Mouse (Mus musculus): ENCODE data around the gene Mfrp.
"Not testable (repeated sequence)": the region's sequence is repeated elsewhere in the genome, so short reads cannot be mapped to it uniquely, and the experiment has no call there.

The Mfrp gene

DNA sequence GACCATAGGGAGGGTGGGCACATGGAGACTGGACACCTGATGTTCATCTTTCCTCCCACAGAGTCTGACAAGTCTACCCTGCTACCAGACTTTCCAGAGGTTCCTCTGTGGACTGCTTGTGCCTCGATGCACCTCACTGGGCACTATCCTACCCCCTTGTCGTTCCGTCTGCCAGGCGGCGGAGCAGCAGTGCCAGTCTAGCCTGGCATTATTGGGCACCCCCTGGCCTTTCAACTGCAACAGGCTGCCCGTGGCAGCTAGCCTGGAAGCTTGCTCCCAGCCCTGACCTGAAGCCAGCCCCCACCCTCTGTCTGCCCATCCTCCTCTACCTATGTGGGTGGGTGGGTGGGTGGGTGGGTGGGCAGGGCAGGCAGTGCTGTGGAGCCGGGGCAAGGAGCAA is 4.7 kb downstream of the Mfrp start:
- no peak for DNase-seq (ENCODE audit: low spot score in 2 of 2)

DNA sequence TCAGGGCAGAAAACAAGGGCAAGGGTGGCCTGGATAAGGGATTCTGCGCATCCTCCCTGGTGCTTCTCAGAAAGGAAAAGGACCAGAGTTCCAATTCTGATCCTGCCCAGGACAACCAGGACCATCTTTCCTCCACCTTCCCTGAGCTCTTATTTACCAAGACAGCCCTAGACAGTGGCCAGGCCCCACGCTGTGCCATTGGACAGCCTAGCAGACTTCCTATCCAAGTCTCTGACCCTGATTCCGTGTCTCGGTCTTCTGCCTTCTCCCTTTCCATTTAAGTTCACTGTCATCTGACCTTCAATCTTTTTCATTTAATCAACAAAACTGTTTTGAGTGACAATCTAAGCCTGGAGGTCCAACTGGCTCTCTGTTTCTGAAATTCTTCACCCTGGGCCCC is 5.1 kb downstream of the Mfrp start:
- no peak for DNase-seq (ENCODE audit: low spot score in 2 of 2)

DNA sequence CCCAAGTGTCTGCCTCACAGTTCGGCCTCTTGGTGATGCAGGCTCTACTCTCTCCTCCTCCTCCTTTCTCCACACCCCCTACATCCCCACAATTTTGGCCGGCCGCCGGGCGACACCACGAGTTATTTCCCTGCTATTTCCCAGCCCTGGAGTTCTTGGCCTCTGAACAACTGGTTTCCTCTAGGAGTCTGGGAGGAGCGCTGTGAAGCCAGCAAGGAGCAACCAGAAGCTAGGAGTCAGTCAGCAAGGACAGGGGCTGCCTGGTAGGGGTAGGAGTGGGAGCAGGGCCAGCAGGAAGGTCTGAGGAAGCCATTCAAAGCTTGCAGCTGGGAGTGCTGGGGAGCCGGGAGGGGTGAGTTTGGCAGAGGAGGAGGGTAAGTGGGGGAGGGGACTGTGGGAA is 5.6 kb downstream of the Mfrp start, which contains the start of gene C1qtnf5:
Gene C1qtnf5, plus strand, starts transcription at position 136 of the 400 bp plus-strand sequence.
- peak; percentile 61 to 70 for DNase-seq (ENCODE audit: low spot score in 2 of 2)

DNA sequence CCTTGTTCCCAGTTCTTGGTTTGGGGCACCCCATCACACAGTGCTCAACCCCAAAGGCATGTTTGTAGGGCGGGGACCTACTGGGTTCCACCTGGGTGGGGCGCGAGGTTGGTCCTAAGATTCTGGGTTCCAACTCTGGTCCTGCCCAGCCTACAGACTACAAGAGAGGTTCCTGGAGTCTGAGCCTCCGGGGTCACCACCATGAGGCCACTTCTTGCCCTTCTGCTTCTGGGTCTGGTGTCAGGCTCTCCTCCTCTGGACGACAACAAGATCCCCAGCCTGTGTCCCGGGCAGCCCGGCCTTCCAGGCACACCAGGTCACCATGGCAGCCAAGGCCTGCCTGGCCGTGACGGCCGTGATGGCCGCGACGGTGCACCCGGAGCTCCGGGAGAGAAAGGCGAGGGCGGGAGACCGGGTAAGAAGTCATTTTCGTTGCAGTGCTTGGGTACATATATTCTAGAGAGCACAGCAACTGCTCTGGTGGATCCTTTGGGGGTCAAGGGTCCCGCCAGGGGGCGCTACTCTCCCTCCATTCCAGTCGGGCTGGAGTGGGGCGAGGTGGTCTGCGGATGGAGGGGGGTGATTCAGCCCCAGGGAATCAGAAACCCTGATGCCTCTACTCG is 6.1 kb downstream of the Mfrp start:
- DNase-seq (ENCODE audit: low spot score in 2 of 2) = no peak

DNA sequence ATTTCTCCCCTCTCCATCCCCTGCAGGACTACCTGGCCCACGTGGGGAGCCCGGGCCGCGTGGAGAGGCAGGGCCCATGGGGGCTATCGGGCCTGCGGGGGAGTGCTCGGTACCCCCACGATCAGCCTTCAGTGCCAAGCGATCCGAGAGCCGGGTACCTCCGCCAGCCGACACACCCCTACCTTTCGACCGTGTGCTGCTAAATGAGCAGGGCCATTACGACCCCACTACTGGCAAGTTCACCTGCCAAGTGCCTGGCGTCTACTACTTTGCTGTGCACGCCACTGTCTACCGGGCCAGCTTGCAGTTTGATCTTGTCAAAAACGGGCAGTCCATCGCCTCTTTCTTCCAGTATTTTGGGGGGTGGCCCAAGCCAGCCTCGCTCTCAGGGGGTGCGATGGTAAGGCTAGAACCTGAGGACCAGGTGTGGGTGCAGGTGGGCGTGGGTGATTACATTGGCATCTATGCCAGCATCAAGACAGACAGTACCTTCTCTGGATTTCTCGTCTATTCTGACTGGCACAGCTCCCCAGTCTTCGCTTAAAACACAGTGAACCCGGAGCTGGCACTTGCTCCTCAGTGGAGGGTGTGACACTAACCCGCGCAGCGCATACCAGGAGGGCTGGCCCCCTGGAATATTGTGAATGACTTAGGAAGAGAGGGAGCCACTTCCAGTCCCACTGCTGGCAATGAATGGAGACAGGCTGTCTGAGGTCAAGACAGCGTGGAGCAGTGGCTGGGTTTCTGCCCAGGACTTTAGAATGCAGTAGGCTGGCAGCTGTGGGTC is 6.9 kb downstream of the Mfrp start:
- DNase-seq (ENCODE audit: low spot score in 2 of 2) = no peak

DNA sequence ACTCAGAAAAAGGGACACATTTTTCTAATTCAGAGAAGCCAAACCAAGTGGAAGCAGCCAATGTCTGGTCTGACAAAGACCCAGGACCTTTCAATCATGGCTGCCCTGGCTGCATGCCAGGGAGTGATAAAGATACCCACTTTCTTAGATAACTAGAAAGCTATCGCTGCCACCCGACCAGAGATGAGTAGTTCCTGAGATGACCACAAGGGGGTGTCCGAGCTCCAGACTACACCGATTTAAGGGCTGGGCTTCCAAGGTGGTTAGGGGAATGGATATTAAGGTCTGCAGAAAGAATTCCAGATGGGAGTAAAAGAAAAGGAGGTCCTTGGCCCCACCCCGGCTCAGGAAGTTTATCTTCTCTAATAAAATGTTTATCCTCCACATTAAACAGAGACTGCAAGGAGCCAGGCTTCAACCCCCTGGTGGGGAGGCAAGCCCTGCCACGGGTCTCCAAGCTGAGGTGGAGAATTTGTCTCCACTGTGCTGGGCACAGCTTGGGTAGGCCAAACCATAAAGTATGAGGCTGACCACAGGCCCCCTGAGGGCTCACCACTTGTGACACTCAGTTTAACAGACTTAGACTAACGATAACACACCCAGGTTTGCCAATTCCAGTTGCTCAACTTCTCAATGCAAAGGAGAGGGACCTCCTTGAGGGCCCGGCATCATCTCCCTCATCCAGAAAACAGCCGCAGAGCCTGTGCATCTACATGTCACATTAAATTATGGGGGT is 8.0 kb downstream of the Mfrp start:
- DNase-seq (ENCODE audit: low spot score in 2 of 2) = peak; percentile 84 to 89

DNA sequence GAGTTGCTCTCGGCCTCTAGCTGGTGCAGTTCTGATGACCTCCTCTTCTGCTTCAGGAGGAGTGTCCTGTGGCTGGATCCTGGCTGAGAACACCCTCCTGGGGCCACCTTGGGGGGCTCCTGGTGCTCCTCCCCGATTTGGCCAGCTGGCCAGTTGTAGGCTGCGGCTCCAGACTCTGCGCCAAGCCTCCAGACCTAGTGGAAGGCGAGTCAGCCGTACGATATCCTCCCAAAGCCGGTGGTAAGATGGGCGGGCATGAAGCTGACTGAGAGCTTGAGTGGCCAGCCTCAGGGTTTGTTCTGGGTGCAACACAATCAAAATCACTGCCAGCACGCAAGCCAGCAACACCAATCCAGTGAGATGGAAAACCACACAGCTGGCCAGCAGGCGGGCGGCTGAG is 10.4 kb downstream of the Mfrp start:
- DNase-seq (ENCODE audit: low spot score in 2 of 2) = not testable (repeated sequence)

DNA sequence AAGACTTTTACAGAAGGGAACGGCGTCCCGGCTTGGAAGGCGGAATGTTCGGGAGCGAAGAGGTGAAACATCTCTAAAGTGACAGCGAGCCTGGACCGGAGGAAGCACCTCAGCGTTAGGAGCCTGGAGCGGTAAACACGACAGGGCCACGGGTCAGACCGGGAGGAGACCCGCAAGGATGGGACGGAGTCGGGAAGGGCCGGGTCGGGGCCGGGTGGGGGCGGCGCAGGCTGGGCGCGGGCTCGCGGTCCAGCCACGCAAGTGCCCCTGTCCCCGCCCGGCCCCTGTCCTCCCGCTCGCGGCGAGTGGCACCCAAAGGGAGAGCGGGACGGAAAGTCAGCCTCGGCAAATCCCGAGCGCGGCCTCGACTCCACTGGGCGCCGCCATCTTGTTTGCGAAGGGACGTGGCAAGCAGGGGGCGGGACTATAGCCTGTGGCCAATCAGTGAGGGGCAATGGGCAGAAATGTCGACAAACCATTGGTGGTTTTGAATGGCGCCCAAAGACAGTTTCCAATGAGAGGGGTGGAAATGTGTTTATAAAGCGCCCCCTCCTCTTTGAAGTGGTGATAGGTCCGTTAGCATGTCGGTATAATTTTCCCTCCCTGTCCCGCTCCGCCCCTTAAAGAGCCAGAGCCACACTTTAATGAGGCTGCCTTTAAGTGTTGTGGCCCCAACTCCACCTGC is 11.7 kb downstream of the Mfrp start, which contains the start of the genes Gm49380 and Rnf26:
Gene Gm49380, minus strand, starts transcription at position 396 of the 685 bp plus-strand sequence.
Gene Rnf26, minus strand, starts transcription at position 413 of the 685 bp plus-strand sequence.
- DNase-seq (ENCODE audit: low spot score in 2 of 2) = peak; percentile 96 to 97

DNA sequence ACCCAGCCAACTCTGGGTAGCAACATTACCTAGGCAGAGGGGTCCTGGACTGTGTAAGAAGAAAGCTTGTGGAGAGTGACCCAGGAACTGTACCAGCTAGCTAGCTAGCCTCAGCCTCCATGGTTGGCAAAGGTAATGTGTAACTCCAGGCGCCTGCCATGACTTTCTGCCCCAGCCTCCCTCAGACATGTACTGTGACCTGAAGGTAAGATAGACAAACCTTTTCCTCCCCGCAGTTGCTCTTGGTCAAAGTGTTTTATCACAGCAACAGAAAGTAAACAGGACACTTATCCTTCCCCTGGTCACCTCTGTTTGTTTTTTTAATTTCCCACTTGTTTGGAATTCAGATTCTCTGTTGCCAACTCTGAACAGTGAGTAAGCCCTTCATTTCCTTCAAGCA is 12.9 kb downstream of the Mfrp start:
- DNase-seq (ENCODE audit: low spot score in 2 of 2) = no peak

DNA sequence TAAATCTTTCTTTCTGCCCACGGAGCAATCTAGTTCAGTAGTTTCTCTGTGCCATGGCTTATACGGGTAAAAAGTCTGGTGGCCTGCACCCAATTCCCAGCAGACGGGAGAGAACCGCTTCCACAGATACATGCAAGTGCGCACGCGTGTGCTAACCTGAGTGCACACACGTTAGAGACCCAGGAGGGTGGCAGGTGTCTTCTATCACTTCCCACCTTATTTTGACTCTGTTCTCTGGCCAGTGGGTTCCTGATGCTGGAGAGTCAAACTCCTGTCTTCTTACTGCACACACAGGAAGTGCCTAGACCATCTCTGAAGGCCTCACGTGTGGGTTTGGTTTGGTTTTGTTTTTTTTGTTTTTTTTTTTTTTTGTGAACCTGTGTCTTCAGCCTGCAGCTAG is 14.1 kb downstream of the Mfrp start:
- DNase-seq (ENCODE audit: low spot score in 2 of 2) = no peak

DNA sequence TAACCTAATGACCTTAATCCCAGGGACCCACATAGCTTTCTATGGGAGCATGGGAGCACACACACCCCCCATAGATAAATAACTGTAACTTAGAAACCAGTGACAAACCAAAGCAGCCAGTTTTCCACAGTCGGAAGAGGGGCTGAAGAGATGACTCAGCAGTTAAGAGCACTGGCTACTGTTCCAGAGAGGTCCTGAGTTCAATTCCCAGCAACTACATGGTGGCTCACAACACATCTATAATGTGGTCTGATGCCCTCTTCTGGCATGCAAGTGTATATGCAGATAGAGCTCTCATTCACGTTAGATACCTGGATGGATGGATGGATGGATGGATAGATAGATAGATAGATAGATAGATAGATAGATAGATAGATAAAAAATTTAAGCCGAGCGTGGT is 14.7 kb downstream of the Mfrp start:
- DNase-seq (ENCODE audit: low spot score in 2 of 2) = no peak

DNA sequence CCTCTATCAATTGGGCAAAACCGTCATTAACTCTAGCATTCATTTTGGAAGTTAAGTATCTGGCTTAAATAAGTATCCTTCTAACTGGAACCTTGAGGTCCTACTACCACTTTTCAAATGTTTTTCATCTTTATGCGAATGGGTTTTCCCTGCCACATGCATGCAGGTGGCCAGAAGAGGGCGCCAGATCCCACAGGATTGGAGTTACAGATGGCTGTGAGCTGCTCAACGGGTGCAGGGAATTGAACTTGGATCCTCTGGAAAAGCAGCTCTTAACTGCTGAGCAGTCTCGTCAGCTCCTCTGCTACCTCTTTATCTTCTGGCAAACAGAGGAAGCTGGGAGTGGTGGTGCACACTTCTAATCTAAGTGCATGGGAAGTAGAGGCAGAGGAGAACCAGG is 17.5 kb downstream of the Mfrp start:
- DNase-seq (ENCODE audit: low spot score in 2 of 2) = no peak

DNA sequence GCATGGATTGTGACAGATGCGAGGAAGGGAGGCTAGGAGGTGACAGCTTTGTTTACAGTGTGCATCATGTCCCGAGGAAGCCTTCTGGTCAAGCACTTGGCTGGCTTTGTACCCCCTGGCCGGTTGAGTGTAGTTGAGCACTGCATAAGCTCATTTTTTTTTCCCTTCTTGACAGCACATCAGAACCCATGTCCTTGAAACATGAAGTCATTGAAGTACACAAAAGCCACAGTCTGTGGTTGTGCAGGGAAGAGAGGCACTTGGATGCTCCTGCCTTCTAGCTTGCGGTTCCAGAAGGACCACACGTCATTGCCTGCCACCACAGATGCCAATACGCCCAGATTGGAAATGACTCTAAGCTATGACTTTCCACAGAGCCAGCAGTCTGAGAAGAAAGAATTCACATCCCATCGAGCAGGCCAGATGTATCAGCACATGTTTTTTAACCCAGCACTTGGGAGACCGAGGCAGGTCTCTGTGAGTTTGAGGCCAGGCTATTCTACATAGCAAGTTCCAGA is 18.5 kb downstream of the Mfrp start:
- DNase-seq (ENCODE audit: low spot score in 2 of 2) = no peak

DNA sequence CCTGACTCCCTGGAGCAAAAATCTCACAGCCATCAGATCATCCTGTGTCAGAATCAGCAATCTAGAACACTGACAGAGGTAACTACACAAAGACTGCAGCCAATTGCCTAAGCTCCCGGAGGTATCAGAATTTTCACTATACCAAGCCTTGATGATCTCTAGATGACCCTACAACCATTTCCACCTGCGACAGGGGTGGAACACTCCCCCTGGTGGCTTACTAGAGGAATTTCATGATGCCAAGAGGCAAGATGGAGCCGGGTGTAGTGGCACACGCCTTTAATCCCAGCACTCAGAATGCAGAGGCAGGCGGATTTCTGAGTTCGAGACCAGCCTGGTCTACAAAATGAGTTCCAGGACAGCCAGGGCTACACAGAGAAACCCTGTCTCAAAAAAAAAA is 22.8 kb downstream of the Mfrp start:
- DNase-seq (ENCODE audit: low spot score in 2 of 2) = no peak

DNA sequence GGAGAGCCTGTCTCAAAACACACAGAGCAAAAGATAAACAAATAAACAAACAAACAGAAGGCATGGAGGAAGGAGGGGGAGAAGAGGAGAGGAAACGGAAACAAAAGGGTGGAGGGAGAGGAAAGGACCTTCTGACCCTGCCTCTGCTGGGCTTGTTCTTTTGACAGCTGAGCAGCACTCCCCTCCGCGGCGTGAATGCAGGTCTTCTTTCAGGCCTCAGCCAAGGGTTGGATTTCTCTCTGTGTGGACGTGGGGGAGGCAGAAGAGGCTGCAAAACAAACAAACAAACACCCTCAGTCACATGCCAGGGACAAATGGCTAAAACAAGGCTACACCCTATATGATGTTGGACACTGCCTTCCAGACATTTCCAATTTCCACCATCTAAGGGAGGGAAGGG is 23.5 kb downstream of the Mfrp start:
- DNase-seq (ENCODE audit: low spot score in 2 of 2) = no peak

DNA sequence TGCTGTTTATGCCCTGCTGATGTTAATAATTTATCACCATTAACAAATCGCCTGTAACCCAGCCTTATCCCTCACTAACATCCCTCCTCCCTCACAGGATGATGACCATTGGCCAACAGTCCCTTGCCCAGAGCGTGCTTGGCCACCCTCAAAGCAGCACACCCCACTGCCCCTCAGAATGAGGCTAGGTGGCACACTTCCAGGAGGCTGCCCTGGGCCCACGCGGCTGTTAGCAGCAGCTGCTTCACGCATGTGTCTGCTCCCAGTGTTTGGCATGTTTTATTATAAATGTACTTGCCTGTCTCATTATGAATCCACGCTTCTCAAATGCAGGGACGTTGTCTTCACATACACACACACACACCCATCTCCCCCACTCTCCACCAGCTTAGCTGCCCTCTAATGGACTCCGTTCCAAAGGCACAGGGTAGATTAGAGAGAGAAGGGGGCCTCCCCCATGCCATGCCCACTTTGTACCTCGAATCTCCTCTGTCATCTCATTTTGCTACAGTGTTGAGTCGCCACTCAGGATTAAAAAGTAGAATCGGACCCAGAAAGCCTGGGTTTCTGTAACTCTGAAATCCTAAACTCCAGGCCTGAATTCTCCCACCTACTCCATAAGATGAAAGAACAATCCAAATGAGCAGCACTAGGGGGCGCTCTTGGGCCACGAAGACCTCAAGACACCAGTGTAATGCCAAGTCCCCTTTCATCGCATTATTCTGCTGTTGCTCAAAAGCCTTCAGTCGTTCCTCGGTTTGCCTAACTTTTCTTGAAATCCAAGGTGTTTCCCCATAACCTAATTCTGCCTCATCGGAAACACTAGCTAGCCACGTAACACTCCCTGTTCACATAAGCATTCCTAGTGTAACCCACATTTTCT is 24.3 kb downstream of the Mfrp start:
- peak; percentile 93 to 94 for DNase-seq (ENCODE audit: low spot score in 2 of 2)

DNA sequence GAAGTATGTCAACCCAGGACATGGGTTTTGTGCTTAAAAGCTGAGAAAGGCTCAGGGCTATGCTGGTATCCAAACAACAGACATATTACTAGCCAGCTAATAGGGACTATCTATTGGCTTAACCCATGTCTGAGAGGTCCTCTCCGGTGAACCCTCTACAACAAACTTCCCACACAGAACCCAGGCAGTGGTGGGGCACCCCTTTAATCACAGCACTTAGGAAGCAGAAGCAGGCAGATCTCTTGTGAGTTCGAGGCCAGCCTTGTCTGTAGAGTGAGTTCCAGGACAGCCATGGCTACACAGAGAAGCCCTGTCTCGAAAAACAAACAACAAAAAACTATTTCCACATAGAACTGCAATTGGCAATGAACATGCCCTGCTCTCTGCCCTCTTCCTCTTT is 25.2 kb downstream of the Mfrp start:
- no peak for DNase-seq (ENCODE audit: low spot score in 2 of 2)

DNA sequence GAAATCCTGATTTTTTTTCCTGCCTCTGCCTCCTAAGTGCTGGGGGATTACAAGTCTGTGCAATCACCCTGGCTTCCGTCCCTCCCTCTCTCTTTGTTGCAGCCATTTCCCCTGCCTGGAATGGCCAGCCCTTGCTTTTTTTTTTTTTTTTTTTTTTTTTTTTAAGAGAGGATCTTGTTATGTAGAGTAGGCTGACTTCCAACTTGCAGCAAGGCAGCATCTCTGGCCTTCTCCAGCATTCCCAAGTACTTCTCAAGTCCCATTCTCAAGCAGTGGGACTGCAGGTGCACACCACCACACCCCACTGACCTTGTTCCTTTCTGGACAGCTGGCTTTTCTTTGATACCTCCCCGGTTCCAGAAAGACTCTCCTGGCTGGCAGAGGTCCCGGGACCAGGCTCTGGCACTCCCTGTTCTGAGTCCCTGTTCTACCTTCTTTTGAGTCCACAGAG is 25.8 kb downstream of the Mfrp start:
- DNase-seq (ENCODE audit: low spot score in 2 of 2) = no peak

DNA sequence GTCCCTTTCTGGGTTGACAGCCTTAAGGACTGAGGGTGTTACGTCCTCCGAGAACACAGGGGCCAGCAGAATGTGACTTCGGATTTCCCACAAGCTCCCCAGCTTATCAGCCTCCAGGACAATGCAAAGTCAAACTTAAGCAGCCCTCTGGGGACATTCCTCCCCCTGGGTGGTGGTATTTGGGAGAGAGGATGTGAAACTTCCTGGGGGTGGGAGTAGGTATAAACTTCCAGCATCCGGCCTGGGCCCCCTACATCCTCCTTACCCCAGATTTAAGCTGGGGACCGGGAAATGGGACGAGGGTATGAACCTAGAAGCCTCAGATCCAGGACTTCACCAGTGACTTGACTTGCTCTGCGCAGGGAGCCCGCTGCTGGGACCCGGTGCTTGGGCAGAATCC is 28.1 kb downstream of the Mfrp start:
- no peak for DNase-seq (ENCODE audit: low spot score in 2 of 2)

DNA sequence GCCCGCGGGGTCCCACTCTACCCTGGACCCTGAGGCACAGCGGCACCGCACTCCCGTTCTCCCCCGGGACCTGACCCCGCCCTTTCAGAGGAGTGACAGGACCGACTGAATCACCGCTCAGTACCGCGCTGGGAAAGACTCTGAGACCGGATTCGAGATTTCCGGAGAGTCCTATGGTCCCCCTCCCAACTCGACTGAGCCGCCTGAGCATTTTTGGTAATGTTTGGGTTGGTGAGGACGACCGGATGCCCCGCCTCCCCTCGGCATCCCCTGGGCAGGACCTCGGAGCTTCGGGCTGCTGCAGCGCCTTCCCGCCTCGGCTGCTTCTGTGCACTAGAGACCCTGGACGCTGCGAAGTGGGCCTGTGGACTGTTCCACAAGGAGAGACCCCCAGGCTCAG is 28.5 kb downstream of the Mfrp start:
- DNase-seq (ENCODE audit: low spot score in 2 of 2) = no peak

All from right cerebral cortex, adult 2 months (tissue).